Mouse (Mus musculus) adrenal gland, adult 18-20 months (tissue): ENCODE measurements around the gene Gal3st2. TPM values are rescaled to one million over a fixed set of nuclear protein-coding genes. Genes with fewer than 3 reads are reported as not detected.
"Not testable (repeated sequence)": the region's sequence is repeated elsewhere in the genome, so short reads cannot be mapped to it uniquely, and the experiment has no call there.

Experiments
- DNase-seq, 2 experiments: peaks; one replicate each; pipeline ENCODE4 v3.0.0; 2021 to 2022; ENCODE audit warnings: low spot score in 2 of 2
- long read RNA-seq, 2 experiments: library from polyadenylated mRNA; stranded (forward); transcript quantifications; one replicate each; pipeline ENCODE4 v2.0.0; 2021
- total RNA-seq, 2 experiments: library from RNA; stranded (reverse); gene quantifications; 1 replicate in 1 of 2; 2 replicates in 1 of 2; pipeline ENCODE4 v1.2.3; 2021

Gal3st2 gene
- not detected for total RNA-seq
- long read RNA-seq, experiment 1, result 0 reads
- long read RNA-seq, experiment 2, result 0 reads

- DNase-seq, result not testable (repeated sequence)
Measured at GRCm38 (mm10) chr1:93861048-93861447, at the start of gene Gal3st2. Gene Gal3st2, plus strand, starts transcription at chr1:93861306.

GRCm38 (mm10) chr1:93811495-93812039, 49.5 kb upstream of the Gal3st2 start:
- DNase-seq, result no peak

- DNase-seq, result no peak
Measured at GRCm38 (mm10) chr1:93817823-93818532, 43.1 kb upstream of the Gal3st2 start.

GRCm38 (mm10) chr1:93818722-93819121, 42.4 kb upstream of the Gal3st2 start:
- DNase-seq, result no peak

GRCm38 (mm10) chr1:93823796-93824495, 37.2 kb upstream of the Gal3st2 start:
- peak in 1 of 2 experiments; percentile 17 for DNase-seq

GRCm38 (mm10) chr1:93824609-93825008, 36.5 kb upstream of the Gal3st2 start, which contains the start of gene D2hgdh:
Gene D2hgdh, plus strand, starts transcription at chr1:93824909.
- no peak for DNase-seq

GRCm38 (mm10) chr1:93825105-93825674, 35.9 kb upstream of the Gal3st2 start:
- DNase-seq, result peak; percentile 87 to 92

- no peak for DNase-seq
Measured at GRCm38 (mm10) chr1:93825771-93826539, 35.2 kb upstream of the Gal3st2 start.

- no peak for DNase-seq
Measured at GRCm38 (mm10) chr1:93826540-93826835, 34.6 kb upstream of the Gal3st2 start.

GRCm38 (mm10) chr1:93832754-93833360, 28.2 kb upstream of the Gal3st2 start:
- DNase-seq, result not testable (repeated sequence)

GRCm38 (mm10) chr1:93834671-93835150, 26.4 kb upstream of the Gal3st2 start:
- DNase-seq, result no peak

- no peak for DNase-seq
Measured at GRCm38 (mm10) chr1:93835211-93835610, 25.9 kb upstream of the Gal3st2 start.

- DNase-seq, result no peak
Measured at GRCm38 (mm10) chr1:93835876-93836531, 25.1 kb upstream of the Gal3st2 start.

- DNase-seq, result no peak
Measured at GRCm38 (mm10) chr1:93836532-93836913, 24.6 kb upstream of the Gal3st2 start.

- DNase-seq, result no peak
Measured at GRCm38 (mm10) chr1:93837335-93837734, 23.8 kb upstream of the Gal3st2 start.

- not testable (repeated sequence) for DNase-seq
Measured at GRCm38 (mm10) chr1:93838569-93838968, 22.5 kb upstream of the Gal3st2 start.

- not testable (repeated sequence) for DNase-seq
Measured at GRCm38 (mm10) chr1:93845766-93846366, 15.2 kb upstream of the Gal3st2 start.

GRCm38 (mm10) chr1:93855790-93856189, 5.3 kb upstream of the Gal3st2 start:
- not testable (repeated sequence) for DNase-seq

GRCm38 (mm10) chr1:93857370-93857769, 3.7 kb upstream of the Gal3st2 start:
- no peak for DNase-seq

- no peak for DNase-seq
Measured at GRCm38 (mm10) chr1:93857991-93858390, 3.1 kb upstream of the Gal3st2 start.
